Mouse (Mus musculus) embryo, embryonic 11.5 days (tissue): ENCODE data around the gene Fgf2.
A peak's percentile ranks its signal among the peaks of the same experiment; 100 is the strongest.

Experiments used
- DNase-seq: peaks from one replicate; pipeline ENCODE4 v3.0.0-alpha.2; 2012; ENCODE audit warnings: low read depth, low spot score

Gene Fgf2

GRCm38 (mm10) chr3:37348221-37349165 lies at the start of gene Fgf2:
Gene Fgf2, plus strand, starts transcription at chr3:37348346.
- no peak for DNase-seq

GRCm38 (mm10) chr3:37299470-37299869 lies 48.7 kb upstream of the Fgf2 start:
- DNase-seq, result no peak

GRCm38 (mm10) chr3:37302685-37303084 lies 45.5 kb upstream of the Fgf2 start:
- peak; percentile 36 for DNase-seq

GRCm38 (mm10) chr3:37303392-37304139 lies 44.6 kb upstream of the Fgf2 start:
- no peak for DNase-seq

GRCm38 (mm10) chr3:37311897-37312369 lies 36.2 kb upstream of the Fgf2 start:
- no peak for DNase-seq

- peak; percentile 92 for DNase-seq
Measured at GRCm38 (mm10) chr3:37312370-37312941, 35.7 kb upstream of the Fgf2 start, which contains the start of the genes Bbs12 and Cetn4. Gene Bbs12, plus strand, starts transcription at chr3:37312554. Gene Cetn4, minus strand, starts transcription at chr3:37312708.

GRCm38 (mm10) chr3:37313371-37313770 lies 34.8 kb upstream of the Fgf2 start:
- DNase-seq, result no peak

GRCm38 (mm10) chr3:37316233-37316632 lies 31.9 kb upstream of the Fgf2 start:
- DNase-seq, result no peak

- no peak for DNase-seq
Measured at GRCm38 (mm10) chr3:37324310-37324709, 23.8 kb upstream of the Fgf2 start.

GRCm38 (mm10) chr3:37325317-37326112 lies 22.6 kb upstream of the Fgf2 start:
- no peak for DNase-seq

GRCm38 (mm10) chr3:37326627-37327026 lies 21.5 kb upstream of the Fgf2 start:
- no peak for DNase-seq

- DNase-seq, result no peak
Measured at GRCm38 (mm10) chr3:37328489-37328888, 19.7 kb upstream of the Fgf2 start.

- DNase-seq, result no peak
Measured at GRCm38 (mm10) chr3:37329963-37330362, 18.2 kb upstream of the Fgf2 start.

- no peak for DNase-seq
Measured at GRCm38 (mm10) chr3:37331999-37332449, 16.1 kb upstream of the Fgf2 start.

GRCm38 (mm10) chr3:37334053-37334452 lies 14.1 kb upstream of the Fgf2 start:
- DNase-seq, result no peak

GRCm38 (mm10) chr3:37341110-37341509 lies 7.0 kb upstream of the Fgf2 start:
- no peak for DNase-seq

- DNase-seq, result no peak
Measured at GRCm38 (mm10) chr3:37342811-37343210, 5.3 kb upstream of the Fgf2 start.

- no peak for DNase-seq
Measured at GRCm38 (mm10) chr3:37347671-37348070, 475 bp upstream of the Fgf2 start.

- DNase-seq, result no peak
Measured at GRCm38 (mm10) chr3:37349166-37349548, 1.0 kb downstream of the Fgf2 start.

GRCm38 (mm10) chr3:37350386-37350785 lies 2.2 kb downstream of the Fgf2 start:
- DNase-seq, result no peak

GRCm38 (mm10) chr3:37353951-37354481 lies 5.9 kb downstream of the Fgf2 start:
- no peak for DNase-seq
